Mouse (Mus musculus): Measurements from ENCODE around the gene Dstyk. TPM values are rescaled to one million over a fixed set of nuclear protein-coding genes. Genes with fewer than 3 reads are reported as not detected.

The Dstyk gene
- polyA plus RNA-seq (2015; fragmentation: Nextera tagmentation; extraction: Ambion mirVana) = 16.9 and 18.6 TPM in 2 replicates

DNA sequence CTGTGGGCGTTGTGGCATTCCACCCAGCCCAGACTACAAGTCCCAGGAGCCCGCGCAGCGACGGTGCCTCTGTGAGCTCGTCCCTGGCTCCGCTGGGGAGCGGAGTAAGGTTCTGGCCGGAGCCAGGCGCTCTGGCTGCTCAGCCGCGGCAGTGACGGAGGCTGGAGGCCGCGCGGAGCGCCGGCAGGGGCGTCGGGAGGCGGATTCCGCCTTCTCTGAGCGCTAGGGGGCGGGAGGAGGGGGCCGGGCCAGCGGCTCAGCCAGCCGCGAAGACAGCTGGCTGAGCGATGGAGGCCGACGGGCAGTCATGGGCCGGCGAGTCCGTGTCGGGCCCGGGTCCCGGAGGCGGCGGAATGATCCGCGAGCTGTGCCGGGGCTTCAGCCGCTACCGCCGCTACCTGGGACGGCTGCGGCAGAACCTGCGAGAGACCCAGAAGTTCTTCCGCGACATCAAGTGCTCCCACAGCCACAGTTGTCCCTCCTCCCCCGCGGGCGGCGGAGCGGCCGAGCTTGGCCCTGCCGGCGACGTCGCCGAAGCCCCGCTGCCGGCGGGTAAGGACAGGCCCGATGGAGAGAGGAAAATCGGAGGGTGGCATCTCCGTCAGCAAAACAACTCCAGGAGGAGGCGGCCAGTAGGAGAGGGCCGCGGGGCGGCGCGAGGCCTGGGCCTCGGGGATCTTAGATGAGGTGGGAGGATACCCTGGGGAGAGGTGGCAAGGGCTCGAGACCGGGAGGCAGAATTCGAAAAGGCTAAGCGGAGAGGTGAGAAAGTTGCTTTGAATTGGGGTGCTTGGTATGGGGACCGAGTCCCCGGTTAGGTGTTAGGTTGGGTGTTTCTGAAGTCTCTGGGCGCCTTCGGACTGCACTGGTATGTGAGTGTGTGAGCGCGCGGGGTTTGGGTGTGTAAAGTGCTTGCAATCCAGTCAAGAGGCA lies at the start of gene Dstyk:
Gene Dstyk (plus strand): TSS at position 237 of the 933 bp plus-strand sequence.
- under 1% methylated on average over 80 of the region's 85 CpGs for WGBS
- Histone ChIP-seq H3K9ac (replicated peaks; ENCODE audit: low read length) (peak within 1 kb of the TSS; percentile 97), H3K9me3 (ENCODE audit: low read length) (no peaks in the 10 kb centered on the region), H3K4me3 (ENCODE audit: low read length) (peak within 1 kb of the TSS; percentile 89), H3K4me2 (replicated peaks; ENCODE audit: low read depth, low read length) (peak within 1 kb of the TSS; percentile 71), H3K27ac (ENCODE audit: low read length) (peak within 1 kb of the TSS; percentile 97), H3K36me3 (ENCODE audit: insufficient read depth, low read length) (no peaks in the 10 kb centered on the region), H3K4me1 (ENCODE audit: insufficient read depth, low read length) (peaks cover 31% of the 10 kb centered on the region), H3K27me3 (ENCODE audit: insufficient read depth, low read length) (no peaks in the 10 kb centered on the region)
- peak; percentile 99 for ATAC-seq (ENCODE audit: low FRiP score, low TSS enrichment)

DNA sequence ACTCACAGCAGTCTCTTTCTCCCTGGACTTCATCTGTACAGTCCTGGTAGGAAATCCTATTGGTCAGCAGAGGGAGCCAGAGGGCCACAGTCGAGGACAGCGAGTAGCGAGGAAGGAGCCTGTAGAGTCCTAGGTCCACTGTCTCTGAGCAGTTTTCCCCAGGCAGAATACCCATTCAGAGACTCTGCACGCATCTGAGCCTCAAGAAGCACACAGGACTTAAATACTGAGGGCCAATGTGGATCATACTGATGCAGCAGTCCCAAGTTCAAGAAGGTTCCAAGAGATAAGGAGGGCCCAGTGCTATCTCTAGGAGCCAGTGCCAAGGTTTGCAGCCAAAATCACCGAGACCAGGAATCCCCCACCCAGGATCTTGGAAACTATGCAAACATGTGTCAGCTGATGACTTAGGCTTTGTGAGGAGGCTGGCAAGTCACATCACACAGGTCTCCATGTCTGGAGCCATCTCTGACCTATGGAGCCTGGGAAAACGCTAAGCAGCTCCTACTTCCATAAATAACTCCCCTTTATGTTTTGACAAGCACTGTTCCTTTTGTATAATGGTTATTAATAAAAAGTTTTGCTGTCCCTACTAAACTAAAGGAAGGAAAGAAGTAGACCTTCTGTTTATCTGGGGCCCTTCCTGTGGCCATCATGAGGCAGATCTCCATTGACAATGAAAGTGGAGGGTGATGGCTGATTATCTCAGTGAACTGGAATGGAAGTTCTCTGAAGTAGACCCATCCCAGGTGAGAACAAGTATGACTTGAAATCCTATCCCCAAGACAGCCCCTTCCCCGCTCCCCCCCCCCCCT lies 49.5 kb upstream of the Dstyk start:
- H3K4me3 ChIP-seq (ENCODE audit: low read length) = no peak overlapping the region
- no peaks in the 10 kb centered on the region for H3K27me3 ChIP-seq (ENCODE audit: insufficient read depth, low read length)
- peak; percentile 85 for ATAC-seq (ENCODE audit: low FRiP score, low TSS enrichment)
- WGBS = 28% methylated on average over 7 of the region's 7 CpGs
- H3K36me3 ChIP-seq (ENCODE audit: insufficient read depth, low read length) = no peaks in the 10 kb centered on the region
- H3K27ac ChIP-seq (ENCODE audit: low read length) = no peak overlapping the region
- H3K4me1 ChIP-seq (ENCODE audit: insufficient read depth, low read length) = peaks cover 24% of the 10 kb centered on the region
- no peaks in the 10 kb centered on the region for H3K9me3 ChIP-seq (ENCODE audit: low read length)
- H3K9ac ChIP-seq (replicated peaks; ENCODE audit: low read length) = no peak overlapping the region
- H3K4me2 ChIP-seq (replicated peaks; ENCODE audit: low read depth, low read length) = no peak overlapping the region

DNA sequence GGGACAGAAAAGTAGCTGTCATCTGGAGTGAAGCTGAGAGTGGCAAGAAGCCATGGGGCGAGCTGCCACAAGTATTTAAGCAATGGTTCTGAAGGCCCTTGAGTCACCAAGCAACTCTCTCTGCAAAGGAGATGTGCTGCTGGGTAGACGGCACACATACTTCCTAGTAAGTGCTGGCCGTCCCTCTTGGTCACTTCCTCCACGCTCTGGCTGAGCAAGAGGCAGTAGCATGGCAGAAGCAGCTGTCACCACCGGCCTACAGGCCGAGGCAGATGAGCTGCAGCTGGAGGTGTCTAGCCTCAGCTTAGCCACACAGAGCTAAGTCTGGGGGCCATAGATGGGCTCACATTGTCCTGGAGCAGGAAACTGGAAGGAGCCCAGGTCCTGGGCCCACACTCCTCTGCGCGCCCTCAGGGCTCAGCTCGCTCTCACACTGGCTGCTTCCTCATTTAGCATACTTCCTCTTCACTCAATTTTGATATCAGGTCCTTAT lies 46.6 kb upstream of the Dstyk start:
- H3K27ac ChIP-seq (ENCODE audit: low read length) = no peak overlapping the region
- no peaks in the 10 kb centered on the region for H3K27me3 ChIP-seq (ENCODE audit: insufficient read depth, low read length)
- H3K9me3 ChIP-seq (ENCODE audit: low read length) = no peaks in the 10 kb centered on the region
- H3K9ac ChIP-seq (replicated peaks; ENCODE audit: low read length) = no peak overlapping the region
- ATAC-seq (ENCODE audit: low FRiP score, low TSS enrichment) = no peak
- no peaks in the 10 kb centered on the region for H3K36me3 ChIP-seq (ENCODE audit: insufficient read depth, low read length)
- peaks cover 49% of the 10 kb centered on the region for H3K4me1 ChIP-seq (ENCODE audit: insufficient read depth, low read length)
- H3K4me2 ChIP-seq (replicated peaks; ENCODE audit: low read depth, low read length) = no peak overlapping the region
- 60% methylated on average over 9 of the region's 9 CpGs for WGBS
- H3K4me3 ChIP-seq (ENCODE audit: low read length) = no peak overlapping the region

DNA sequence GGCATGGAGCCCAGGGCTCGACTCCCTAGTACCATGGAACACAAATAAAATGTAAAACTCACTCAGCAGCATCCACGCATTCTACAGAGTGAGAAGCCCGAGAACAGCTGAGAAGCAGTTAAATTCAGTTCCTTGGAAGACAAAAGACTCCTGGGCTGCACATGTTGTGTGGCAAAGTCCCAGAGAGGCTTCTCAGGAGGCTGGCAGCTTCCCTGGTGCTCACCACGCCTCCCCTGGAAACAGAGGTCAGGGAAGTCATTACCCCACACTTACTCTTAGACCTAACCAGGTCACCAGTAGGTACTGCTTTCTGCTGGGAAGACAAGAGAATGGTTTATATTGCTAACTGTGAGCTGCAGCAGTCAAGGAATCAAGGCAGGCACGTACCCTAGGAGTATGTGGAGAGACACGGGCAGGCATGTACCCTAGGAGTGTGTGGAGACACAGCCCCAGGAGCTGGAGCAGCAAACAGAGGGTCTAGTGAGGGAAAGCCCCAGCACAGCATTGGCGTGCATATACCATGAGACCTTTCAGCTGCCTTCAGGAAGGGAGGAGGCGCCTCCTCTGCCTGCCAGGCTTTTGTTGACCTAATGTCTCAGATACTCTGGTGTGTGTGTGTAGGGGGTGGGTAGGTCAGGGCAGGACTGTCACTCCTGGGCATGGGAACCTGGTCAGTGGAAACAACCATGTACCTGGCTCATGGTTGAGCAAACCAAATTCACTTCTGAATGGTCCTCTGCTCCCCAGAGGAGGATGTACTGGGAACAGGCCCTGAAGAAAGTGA lies 45.9 kb upstream of the Dstyk start:
- 45% methylated on average over 8 of the region's 8 CpGs for WGBS
- H3K27ac ChIP-seq (ENCODE audit: low read length) = peak overlapping the region; percentile 45; the same call in 1 of the 2 replicates
- no peak overlapping the region for H3K9ac ChIP-seq (replicated peaks; ENCODE audit: low read length)
- ATAC-seq (ENCODE audit: low FRiP score, low TSS enrichment) = peak; percentile 36; the same call in 1 of the 2 replicates
- no peaks in the 10 kb centered on the region for H3K36me3 ChIP-seq (ENCODE audit: insufficient read depth, low read length)
- no peak overlapping the region for H3K4me2 ChIP-seq (replicated peaks; ENCODE audit: low read depth, low read length)
- no peak overlapping the region for H3K4me3 ChIP-seq (ENCODE audit: low read length)
- H3K4me1 ChIP-seq (ENCODE audit: insufficient read depth, low read length) = peaks cover 54% of the 10 kb centered on the region
- no peaks in the 10 kb centered on the region for H3K9me3 ChIP-seq (ENCODE audit: low read length)
- H3K27me3 ChIP-seq (ENCODE audit: insufficient read depth, low read length) = no peaks in the 10 kb centered on the region

DNA sequence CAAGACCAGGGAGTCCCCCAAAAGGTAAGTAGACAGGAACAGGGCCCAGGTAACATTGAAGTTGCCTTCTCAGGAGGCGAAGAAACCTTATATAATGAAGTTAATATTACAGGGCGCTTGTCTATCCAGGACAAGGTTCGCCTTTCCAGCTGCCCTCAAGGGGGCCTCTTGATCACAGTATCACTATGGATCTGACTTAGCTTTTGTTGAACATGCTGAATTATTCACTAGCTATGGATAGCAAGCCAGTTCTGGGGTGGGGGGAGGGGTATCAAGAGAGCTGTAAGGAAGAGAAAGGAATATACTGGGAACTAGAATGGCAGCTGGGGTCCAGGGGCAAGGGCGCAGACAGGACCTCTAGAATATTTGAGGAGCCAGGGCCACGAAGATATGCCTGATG lies 45.0 kb upstream of the Dstyk start:
- H3K9me3 ChIP-seq (ENCODE audit: low read length) = no peaks in the 10 kb centered on the region
- peak overlapping the region; percentile 27; the same call in 1 of the 2 replicates for H3K27ac ChIP-seq (ENCODE audit: low read length)
- no peak overlapping the region; the same call in 1 of the 2 replicates for H3K9ac ChIP-seq (replicated peaks; ENCODE audit: low read length)
- H3K4me2 ChIP-seq (replicated peaks; ENCODE audit: low read depth, low read length) = no peak overlapping the region
- peaks cover 63% of the 10 kb centered on the region for H3K4me1 ChIP-seq (ENCODE audit: insufficient read depth, low read length)
- no peak for ATAC-seq (ENCODE audit: low FRiP score, low TSS enrichment)
- no peaks in the 10 kb centered on the region for H3K27me3 ChIP-seq (ENCODE audit: insufficient read depth, low read length)
- H3K4me3 ChIP-seq (ENCODE audit: low read length) = no peak overlapping the region
- WGBS = 72% methylated on average over 5 of the region's 5 CpGs
- no peaks in the 10 kb centered on the region for H3K36me3 ChIP-seq (ENCODE audit: insufficient read depth, low read length)

DNA sequence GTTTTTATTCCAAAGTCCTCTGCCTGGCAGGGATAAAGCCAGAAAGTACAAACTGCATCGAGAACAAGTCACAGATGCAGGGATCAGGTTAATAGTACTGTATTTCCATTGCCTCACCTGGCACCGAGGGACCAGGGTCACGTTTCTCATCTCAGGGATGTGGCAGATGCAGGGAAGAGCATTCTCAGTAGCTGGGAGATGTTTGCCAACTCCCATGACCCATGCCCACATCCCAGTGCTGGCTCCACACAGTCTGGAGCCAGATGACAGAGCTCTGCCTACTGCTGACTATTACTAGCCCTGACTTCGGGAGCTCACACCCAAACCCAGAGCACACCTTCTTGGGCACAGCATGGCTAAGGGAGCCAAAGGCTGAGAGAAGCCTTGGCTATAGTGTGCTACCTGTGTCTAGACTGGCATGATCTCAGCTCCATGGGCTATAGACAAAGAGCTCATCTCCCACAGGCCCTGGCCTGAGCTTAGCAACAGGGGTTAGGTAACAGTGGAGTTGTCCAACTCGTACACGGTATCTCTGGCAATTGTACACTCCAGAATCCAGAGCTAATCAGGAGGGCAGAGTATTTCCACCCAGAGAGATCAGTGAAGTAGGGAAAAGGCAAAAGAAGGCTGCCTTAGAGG lies 44.3 kb upstream of the Dstyk start:
- Histone ChIP-seq H3K4me3 (ENCODE audit: low read length) (no peak overlapping the region), H3K4me2 (replicated peaks; ENCODE audit: low read depth, low read length) (no peak overlapping the region), H3K27me3 (ENCODE audit: insufficient read depth, low read length) (no peaks in the 10 kb centered on the region), H3K9ac (replicated peaks; ENCODE audit: low read length) (no peak overlapping the region), H3K4me1 (ENCODE audit: insufficient read depth, low read length) (peaks cover 65% of the 10 kb centered on the region), H3K36me3 (ENCODE audit: insufficient read depth, low read length) (no peaks in the 10 kb centered on the region; the same call in 1 of the 2 replicates), H3K9me3 (ENCODE audit: low read length) (no peaks in the 10 kb centered on the region), H3K27ac (ENCODE audit: low read length) (no peak overlapping the region)
- ATAC-seq (ENCODE audit: low FRiP score, low TSS enrichment) = no peak
- WGBS = 78% methylated on average over 6 of the region's 6 CpGs

DNA sequence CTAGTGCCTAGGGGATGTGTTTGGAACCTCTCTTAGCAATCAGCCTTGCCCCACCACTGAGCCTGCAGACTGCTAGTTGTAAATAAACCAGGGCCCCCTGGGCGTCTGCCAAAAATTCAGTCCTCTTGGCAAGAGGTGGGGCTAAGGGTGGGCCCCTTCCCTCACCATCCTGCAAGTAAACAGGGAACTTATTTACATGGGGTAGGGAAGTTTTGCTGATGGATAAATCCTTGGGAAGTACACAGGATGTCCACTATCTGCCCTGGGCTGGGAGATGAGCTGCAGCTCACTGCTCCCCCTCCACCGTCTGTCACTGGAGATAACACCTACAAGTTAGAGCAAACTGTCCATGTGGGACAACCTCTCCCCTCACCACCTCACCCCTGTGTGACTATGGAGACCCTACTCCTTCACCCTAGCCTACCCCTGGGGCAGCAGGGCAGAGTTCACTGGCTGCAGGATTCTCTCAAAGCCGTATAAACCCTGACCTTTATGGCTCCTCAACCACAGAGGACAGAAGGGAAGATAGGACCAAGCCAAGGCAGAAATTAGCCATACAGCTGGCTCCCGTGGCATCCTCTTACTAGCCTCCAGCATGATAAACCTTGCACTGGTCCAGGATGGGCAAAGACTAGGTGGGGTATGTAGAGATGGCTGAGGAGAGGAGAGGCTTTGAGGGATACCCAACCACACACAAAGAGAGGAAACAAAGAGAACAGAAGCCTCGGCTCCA lies 43.0 kb upstream of the Dstyk start:
- Histone ChIP-seq H3K36me3 (ENCODE audit: insufficient read depth, low read length) (peaks cover 3% of the 10 kb centered on the region; the same call in 1 of the 2 replicates), H3K4me2 (replicated peaks; ENCODE audit: low read depth, low read length) (no peak overlapping the region), H3K27ac (ENCODE audit: low read length) (0 out of 2 replicates have a peak overlapping the region, but pooled peaks have one; percentile 11), H3K9ac (replicated peaks; ENCODE audit: low read length) (no peak overlapping the region), H3K9me3 (ENCODE audit: low read length) (no peaks in the 10 kb centered on the region), H3K27me3 (ENCODE audit: insufficient read depth, low read length) (no peaks in the 10 kb centered on the region), H3K4me3 (ENCODE audit: low read length) (no peak overlapping the region), H3K4me1 (ENCODE audit: insufficient read depth, low read length) (peaks cover 65% of the 10 kb centered on the region)
- WGBS = 31% methylated on average over 5 of the region's 5 CpGs
- ATAC-seq (ENCODE audit: low FRiP score, low TSS enrichment) = peak; percentile 46

DNA sequence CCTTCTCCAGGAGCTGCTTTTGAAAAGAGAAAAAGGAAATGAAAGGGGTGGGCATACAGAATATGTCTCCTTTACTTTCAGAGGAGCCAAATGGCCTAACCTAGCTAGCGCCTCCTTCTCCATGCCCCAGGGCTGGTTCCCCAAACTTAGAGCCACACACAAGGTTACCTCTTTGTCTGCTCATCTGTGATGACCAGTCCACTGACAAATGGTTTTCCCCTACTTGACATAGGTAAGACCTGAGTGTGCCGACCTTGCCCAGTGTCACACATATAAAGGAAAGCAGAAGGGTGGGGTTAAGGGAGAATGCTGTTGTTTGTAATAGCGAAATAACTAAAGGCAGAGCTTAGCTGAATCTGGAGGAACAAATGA lies 42.5 kb upstream of the Dstyk start:
- Histone ChIP-seq H3K4me2 (replicated peaks; ENCODE audit: low read depth, low read length) (no peak overlapping the region), H3K4me3 (ENCODE audit: low read length) (no peak overlapping the region), H3K36me3 (ENCODE audit: insufficient read depth, low read length) (peaks cover 6% of the 10 kb centered on the region; the same call in 1 of the 2 replicates), H3K27ac (ENCODE audit: low read length) (0 out of 2 replicates have a peak overlapping the region, but pooled peaks have one; percentile 11), H3K9me3 (ENCODE audit: low read length) (no peaks in the 10 kb centered on the region), H3K9ac (replicated peaks; ENCODE audit: low read length) (no peak overlapping the region), H3K4me1 (ENCODE audit: insufficient read depth, low read length) (peaks cover 65% of the 10 kb centered on the region), H3K27me3 (ENCODE audit: insufficient read depth, low read length) (no peaks in the 10 kb centered on the region)
- WGBS = 61% methylated on average over 3 of the region's 3 CpGs
- ATAC-seq (ENCODE audit: low FRiP score, low TSS enrichment) = no peak

Data from kidney, embryonic 16.5 days (tissue).